Mouse (Mus musculus) forebrain, embryonic 11.5 days (tissue): ENCODE data around the gene Ksr2. TPM values are rescaled to one million over a fixed set of nuclear protein-coding genes. Genes with fewer than 3 reads are reported as not detected.

Source experiments
- ATAC-seq: fragments of 200-750 bp; cut with Nextera tagmentation; replicated peaks from 2 replicates; pipeline ENCODE4 v1.8.0; 2017; ENCODE audit warnings: moderate TSS enrichment; ENCODE audit not compliant: low FRiP score
- DNase-seq: peaks from one replicate; pipeline ENCODE4 v3.0.0-alpha.2; 2017; ENCODE audit warnings: low spot score
- H3K27ac ChIP-seq: fragments of 300-500 bp; sonication (generic); 2 replicates; pipeline ENCODE4 v1.5.1; 2014; ENCODE audit warnings: low read depth, low read length
- H3K27me3 ChIP-seq: fragments of 300-500 bp; sonication (generic); 2 replicates; pipeline ENCODE4 v1.6.1; 2014; ENCODE audit warnings: mild to moderate bottlenecking, low read length, mixed read lengths; ENCODE audit not compliant: control insufficient read depth, insufficient read depth
- H3K36me3 ChIP-seq: fragments of 300-500 bp; sonication (generic); 2 replicates; pipeline ENCODE4 v1.6.1; 2014; ENCODE audit warnings: mild to moderate bottlenecking, low read length, moderate library complexity, mixed read lengths; ENCODE audit not compliant: control insufficient read depth, insufficient read depth
- H3K4me1 ChIP-seq: fragments of 300-500 bp; sonication (generic); replicated peaks from 2 replicates; pipeline ENCODE4 v1.6.1; 2014; ENCODE audit warnings: low read length, mixed read lengths; ENCODE audit not compliant: control insufficient read depth, insufficient read depth
- H3K4me2 ChIP-seq: fragments of 300-500 bp; sonication (generic); 2 replicates; pipeline ENCODE4 v1.6.1; 2014; ENCODE audit warnings: low read depth, mild to moderate bottlenecking, low read length, moderate library complexity, mixed read lengths; ENCODE audit not compliant: severe bottlenecking
- H3K4me3 ChIP-seq: fragments of 300-500 bp; sonication (generic); 2 replicates; pipeline ENCODE4 v1.5.1; 2014; ENCODE audit warnings: low read depth, low read length
- H3K9ac ChIP-seq: fragments of 300-500 bp; sonication (generic); 2 replicates; pipeline ENCODE4 v1.6.1; 2014; ENCODE audit warnings: low read length
- H3K9me3 ChIP-seq: fragments of 300-500 bp; sonication (generic); 2 replicates; pipeline ENCODE4 v1.6.1; 2016; ENCODE audit warnings: low read length, mixed read lengths; ENCODE audit not compliant: control insufficient read depth
- WGBS: fragments of 180-500 bp; shearing (Covaris S2); extraction: QIAGEN DNeasy Blood & Tissue Kit; methylation state at CpG from one replicate; pipeline ENCODE4 v1.1.7; 2014; 5-methylcytosine and 5-hydroxymethylcytosine counted together
- polyA plus RNA-seq: library from polyadenylated mRNA; unstranded; fragments of >200 nt; fragmentation: Nextera tagmentation; extraction: Ambion mirVana; gene quantifications from 2 replicates; pipeline ENCODE4 v1.2.1, GENCODE M21; 2014

Gene Ksr2
- polyA plus RNA-seq, 1 experiment from 2014 or later: 1.2 TPM

- H3K4me3 ChIP-seq: no peak overlapping the region
- 0 out of 2 replicates have a peak overlapping the region, but pooled peaks have one; percentile 15 for H3K4me2 ChIP-seq
- H3K9me3 ChIP-seq: no peaks in the 10 kb centered on the region
- no peaks in the 10 kb centered on the region for H3K27me3 ChIP-seq
- ATAC-seq (no peak), DNase-seq (peak; percentile 80)
- no peak overlapping the region for H3K27ac ChIP-seq
- H3K4me1 ChIP-seq: no peaks in the 10 kb centered on the region
- H3K36me3 ChIP-seq: no peaks in the 10 kb centered on the region
- WGBS: 40% methylated on average over 22 of the region's 22 CpGs
- peak overlapping the region; percentile 32 for H3K9ac ChIP-seq
Observed at GRCm38 (mm10) chr5:117509511-117510375, 95.9 kb downstream of the Ksr2 start.

GRCm38 (mm10) chr5:117510864-117511263 lies 97.1 kb downstream of the Ksr2 start:
- ATAC-seq: no peak
- H3K27ac ChIP-seq: no peak overlapping the region
- 81% methylated on average over 10 of the region's 10 CpGs for WGBS

GRCm38 (mm10) chr5:117515396-117515795 lies 101.6 kb downstream of the Ksr2 start:
- no peak overlapping the region for H3K4me3 ChIP-seq

More at GRCm38 (mm10) chr5:117510864-117511263, 97.1 kb downstream of the Ksr2 start:
- Histone ChIP-seq H3K4me1 (no peaks in the 10 kb centered on the region), H3K9ac (no peak overlapping the region), H3K36me3 (no peaks in the 10 kb centered on the region), H3K4me2 (no peak overlapping the region), H3K27me3 (no peaks in the 10 kb centered on the region), H3K9me3 (no peaks in the 10 kb centered on the region), H3K4me3 (no peak overlapping the region)
- no peak for DNase-seq

GRCm38 (mm10) chr5:117515861-117516260 lies 102.1 kb downstream of the Ksr2 start:
- Histone ChIP-seq H3K9ac (no peak overlapping the region), H3K27me3 (no peaks in the 10 kb centered on the region), H3K36me3 (no peaks in the 10 kb centered on the region), H3K4me1 (no peaks in the 10 kb centered on the region), H3K9me3 (no peaks in the 10 kb centered on the region), H3K4me2 (no peak overlapping the region), H3K27ac (no peak overlapping the region), H3K4me3 (no peak overlapping the region)
- no peak for DNase-seq
- ATAC-seq: no peak
- 74% methylated on average over 7 of the region's 7 CpGs for WGBS

More at GRCm38 (mm10) chr5:117515396-117515795, 101.6 kb downstream of the Ksr2 start:
- Histone ChIP-seq H3K36me3 (no peaks in the 10 kb centered on the region), H3K27me3 (no peaks in the 10 kb centered on the region), H3K27ac (no peak overlapping the region), H3K4me2 (no peak overlapping the region), H3K4me1 (no peaks in the 10 kb centered on the region), H3K9ac (no peak overlapping the region), H3K9me3 (no peaks in the 10 kb centered on the region)
- ATAC-seq (no peak), DNase-seq (no peak)
- WGBS: 90% methylated on average over 12 of the region's 12 CpGs

GRCm38 (mm10) chr5:117516597-117516996 lies 102.8 kb downstream of the Ksr2 start:
- Histone ChIP-seq H3K9ac (no peak overlapping the region), H3K4me1 (no peaks in the 10 kb centered on the region), H3K27me3 (no peaks in the 10 kb centered on the region), H3K4me2 (no peak overlapping the region), H3K9me3 (no peaks in the 10 kb centered on the region), H3K36me3 (no peaks in the 10 kb centered on the region), H3K4me3 (no peak overlapping the region), H3K27ac (no peak overlapping the region)
- peak; percentile 87 for DNase-seq
- whole genome bisulfite sequencing: 4% methylated on average over 8 of the region's 8 CpGs
- ATAC-seq: no peak

GRCm38 (mm10) chr5:117519858-117520495 lies 106.2 kb downstream of the Ksr2 start:
- 42% methylated on average over 4 of the region's 4 CpGs for WGBS
- no peak for DNase-seq
- no peak overlapping the region for H3K9ac ChIP-seq
- no peak overlapping the region for H3K27ac ChIP-seq
- no peaks in the 10 kb centered on the region for H3K27me3 ChIP-seq
- H3K4me3 ChIP-seq: no peak overlapping the region
- no peak for ATAC-seq
- H3K36me3 ChIP-seq: no peaks in the 10 kb centered on the region
- no peaks in the 10 kb centered on the region for H3K9me3 ChIP-seq
- H3K4me1 ChIP-seq: no peaks in the 10 kb centered on the region
- H3K4me2 ChIP-seq: no peak overlapping the region

- no peaks in the 10 kb centered on the region for H3K4me1 ChIP-seq
- H3K36me3 ChIP-seq: no peaks in the 10 kb centered on the region
- ATAC-seq (no peak), DNase-seq (no peak)
- 83% methylated on average over 4 of the region's 4 CpGs for WGBS
- no peak overlapping the region for H3K4me2 ChIP-seq
- no peaks in the 10 kb centered on the region for H3K27me3 ChIP-seq
- no peak overlapping the region for H3K4me3 ChIP-seq
- no peak overlapping the region for H3K9ac ChIP-seq
- no peaks in the 10 kb centered on the region for H3K9me3 ChIP-seq
- H3K27ac ChIP-seq: no peak overlapping the region
Observed at GRCm38 (mm10) chr5:117521156-117521555, 107.4 kb downstream of the Ksr2 start.

- ATAC-seq: no peak
- Histone ChIP-seq H3K27ac (no peak overlapping the region), H3K27me3 (no peaks in the 10 kb centered on the region), H3K4me2 (no peak overlapping the region), H3K4me1 (no peaks in the 10 kb centered on the region), H3K36me3 (no peaks in the 10 kb centered on the region), H3K4me3 (no peak overlapping the region), H3K9ac (no peak overlapping the region), H3K9me3 (no peaks in the 10 kb centered on the region)
- WGBS: 93% methylated on average over 4 of the region's 4 CpGs
- DNase-seq: no peak
Observed at GRCm38 (mm10) chr5:117521701-117522100, 107.9 kb downstream of the Ksr2 start.
